Mouse (Mus musculus): ENCODE measurements around the gene Nkain1.

- TF ChIP-seq CTCF (IDR thresholded peaks at IDR 0.05; ENCODE audit: extremely low read depth, insufficient read length, insufficient replicate concordance, low read depth, low read length) (no peak), POLR2A (IDR thresholded peaks at IDR 0.05; ENCODE audit: low read depth, low read length) (no peak)
These were observed 33.1 kb downstream of the Nkain1 start for GRCm38 (mm10) chr4:130540831-130541230.
